Mouse (Mus musculus) cerebellum, adult 9-11 months (tissue): ENCODE results near the gene Cracr2b.

Source experiments
- DNase-seq: peaks from one replicate; pipeline ENCODE4 v3.0.0; 2022

Gene Cracr2b

DNA sequence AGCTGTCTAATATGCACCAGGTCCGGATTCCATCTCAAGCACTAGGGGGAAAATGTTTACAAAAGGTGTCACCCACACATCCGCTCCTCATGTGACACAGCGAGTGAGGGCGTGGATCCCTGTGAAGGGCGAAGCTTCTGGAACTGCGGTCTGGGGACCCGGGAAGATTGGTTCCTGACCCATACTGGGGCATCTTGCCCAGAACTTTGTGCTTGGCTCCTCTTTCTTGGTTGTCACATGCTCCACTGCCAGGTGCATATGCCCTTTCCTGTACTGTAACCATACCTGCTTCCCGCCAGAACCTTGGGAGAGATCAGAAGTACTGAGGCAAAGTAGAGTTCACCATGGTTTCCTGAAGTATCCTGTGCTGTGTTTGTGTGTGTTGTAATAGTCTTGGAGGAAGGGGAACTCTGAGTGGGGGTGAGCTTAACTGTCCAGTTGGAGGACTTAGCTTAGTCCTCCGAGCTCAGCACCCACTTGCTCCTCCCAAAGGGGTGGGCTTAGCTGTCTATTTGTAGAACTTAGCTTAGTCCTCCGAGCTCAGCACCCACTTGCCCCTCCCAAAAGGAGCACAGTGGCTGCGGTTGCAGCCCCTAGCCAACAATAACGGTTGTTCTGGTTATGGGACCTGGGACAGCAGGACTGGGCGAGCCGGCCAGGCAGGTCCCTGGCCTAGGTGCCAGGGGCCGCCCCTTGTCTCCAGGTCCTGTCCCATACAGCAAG, at the start of gene Cracr2b:
Gene Cracr2b (plus strand): TSS at position 704 of the 723 bp plus-strand sequence.
- DNase-seq = peak; percentile 75

DNA sequence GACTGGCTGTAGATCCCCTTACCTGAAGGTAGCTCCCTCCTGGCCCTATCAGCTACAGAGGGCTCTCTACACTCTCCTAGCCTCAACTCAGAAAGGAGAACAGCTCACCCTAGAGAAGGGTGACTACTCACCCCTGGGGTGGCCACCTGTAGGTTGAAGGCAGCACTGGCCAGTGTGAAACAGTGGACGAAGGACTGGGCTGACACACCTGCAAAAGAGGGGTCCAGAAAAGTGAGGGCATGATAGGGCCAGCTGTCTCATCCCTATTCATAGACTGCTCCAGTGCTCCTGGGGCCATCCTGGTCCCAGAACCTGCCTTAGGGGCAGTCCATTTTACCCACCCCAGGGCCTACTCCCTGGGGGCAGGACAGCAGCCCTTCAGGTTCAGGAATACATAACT, 49.2 kb upstream of the Cracr2b start:
- peak; percentile 51 for DNase-seq

DNA sequence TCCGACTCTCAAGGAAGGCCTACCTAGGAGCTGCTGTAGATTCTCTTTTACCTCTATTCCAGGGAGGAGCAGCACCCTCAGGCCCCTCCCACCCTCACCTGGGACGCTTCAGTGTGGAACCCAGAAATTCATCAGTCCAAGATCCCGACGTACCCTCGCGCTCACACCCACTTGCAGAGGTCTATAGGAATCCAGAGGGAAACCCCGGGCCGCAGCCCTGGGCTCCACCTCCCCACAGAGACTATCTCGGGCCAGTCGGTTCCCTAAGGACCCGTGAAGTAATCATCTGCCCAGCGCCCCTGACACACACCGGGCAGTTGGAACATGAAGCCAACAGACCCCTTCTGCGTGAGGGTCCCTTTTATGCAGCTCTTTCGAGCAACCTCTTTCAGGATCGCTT, 47.6 kb upstream of the Cracr2b start:
- peak; percentile 70 for DNase-seq

DNA sequence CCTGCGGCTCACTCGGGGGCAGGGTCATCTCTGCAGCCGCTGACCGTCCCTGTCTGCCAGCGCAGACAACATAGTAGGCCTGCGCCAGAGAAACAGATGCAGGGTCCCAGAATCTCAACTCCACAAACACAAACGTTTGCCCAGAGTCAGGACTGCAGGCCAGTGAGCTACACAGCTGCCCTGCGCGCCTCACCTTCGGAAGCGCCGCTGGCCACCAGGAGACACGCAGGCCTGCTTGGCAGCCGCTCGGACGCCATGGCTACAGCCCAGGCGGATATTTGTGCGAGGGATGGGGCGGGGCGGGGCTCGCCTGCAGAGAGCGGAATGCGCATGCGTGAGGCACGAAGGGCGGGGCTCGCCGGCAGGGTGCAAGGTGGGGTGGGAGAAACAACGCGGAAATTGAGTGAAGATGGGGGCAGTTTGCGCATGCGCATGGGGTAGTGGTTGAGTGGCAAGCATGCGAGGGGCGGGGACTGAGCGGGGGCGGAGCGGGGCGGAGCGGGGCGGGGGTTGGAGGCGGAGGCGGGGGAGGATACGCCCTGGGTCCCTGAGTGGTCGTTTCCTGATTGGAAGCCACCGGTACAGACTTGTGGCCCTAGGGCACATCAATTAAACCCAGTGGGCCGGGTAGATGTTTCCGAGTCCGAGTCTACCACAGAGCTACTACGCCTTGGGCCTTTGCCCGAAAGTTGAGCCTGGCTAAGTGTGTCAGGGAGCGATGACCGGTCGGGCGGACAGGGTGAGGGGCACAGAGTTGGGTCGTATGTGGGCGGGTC, 46.9 kb upstream of the Cracr2b start, which contains the start of gene Gatd1:
Gene Gatd1 (minus strand): TSS at position 328 of the 776 bp plus-strand sequence.
- peak; percentile 98 for DNase-seq

DNA sequence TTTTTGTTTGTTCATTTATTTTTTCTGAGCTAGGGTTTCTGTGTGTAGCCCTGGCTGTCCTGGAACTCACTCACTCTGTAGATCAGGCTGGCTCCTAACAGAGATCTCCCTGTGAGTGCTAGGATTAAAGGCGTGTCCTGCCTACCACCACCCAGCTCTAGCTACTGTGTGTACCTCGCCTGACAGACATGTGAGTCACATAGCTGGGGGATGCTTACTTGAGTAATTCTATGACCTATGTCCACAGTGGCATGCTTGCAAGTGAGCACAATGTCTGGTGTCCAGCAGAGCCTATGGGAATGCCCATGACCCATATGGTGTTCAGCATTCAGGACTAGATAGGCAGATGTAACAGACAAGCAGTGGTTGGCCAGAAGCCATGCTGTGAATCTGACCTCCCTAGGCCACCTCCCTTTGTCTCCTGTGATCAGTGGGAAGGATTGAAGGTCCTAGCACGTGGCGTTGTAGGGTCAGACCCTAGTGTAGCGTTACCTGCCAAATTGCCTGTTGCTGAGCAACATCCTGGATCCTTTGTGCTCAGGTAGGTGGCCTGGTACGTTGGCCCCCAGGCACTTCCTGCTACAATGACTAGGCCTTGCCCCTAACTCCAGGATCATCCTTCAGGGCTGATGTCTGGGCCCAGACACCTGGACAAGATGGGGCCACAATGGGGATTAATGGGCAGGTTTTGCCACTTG, 44.6 kb upstream of the Cracr2b start:
- DNase-seq = peak; percentile 57

DNA sequence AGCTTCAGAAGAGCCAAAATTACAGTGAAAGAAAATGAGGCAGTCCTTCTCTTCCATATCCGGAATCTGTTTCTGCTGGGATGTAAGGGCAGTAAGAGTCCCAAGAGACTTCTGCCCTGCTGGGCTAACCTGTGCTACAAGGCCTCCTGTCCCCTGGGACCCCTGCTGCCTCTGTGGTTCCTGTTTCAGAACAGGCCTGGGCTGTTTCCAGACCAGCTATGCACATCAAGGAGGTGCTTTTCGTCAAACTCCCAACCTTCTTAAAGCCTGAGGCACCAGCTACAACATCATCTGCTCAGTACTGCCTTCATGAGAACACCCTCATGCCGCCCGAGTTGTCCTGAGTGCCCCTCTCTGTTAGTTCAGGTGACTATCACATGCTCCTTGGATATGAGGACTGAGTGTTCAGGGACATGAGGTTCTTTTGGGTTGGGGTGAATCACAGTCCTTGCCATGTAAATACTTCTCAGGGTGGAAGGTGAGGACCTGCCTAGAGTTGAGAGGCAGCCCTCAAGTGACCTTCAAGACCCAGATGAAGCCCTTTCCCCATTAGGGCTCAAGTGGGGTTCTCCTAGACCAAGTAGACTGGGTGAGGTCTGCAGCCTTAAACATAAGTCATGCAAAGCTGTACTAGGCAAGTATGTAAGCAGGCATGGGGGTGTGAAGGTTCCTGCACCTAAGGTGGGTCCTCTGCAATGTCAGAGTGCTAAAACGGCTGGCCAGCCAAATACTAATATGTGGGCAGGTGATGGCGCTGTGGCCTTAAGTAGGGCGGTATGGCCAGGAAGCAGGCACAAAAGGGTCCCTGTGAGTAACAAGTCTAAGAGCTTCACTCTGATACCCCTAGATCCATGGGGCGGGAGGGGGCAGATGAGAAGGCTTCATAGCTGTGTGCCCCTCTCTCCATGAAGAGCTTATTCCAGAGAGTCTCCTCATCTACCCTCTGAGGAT, 42.9 kb upstream of the Cracr2b start:
- DNase-seq = no peak

DNA sequence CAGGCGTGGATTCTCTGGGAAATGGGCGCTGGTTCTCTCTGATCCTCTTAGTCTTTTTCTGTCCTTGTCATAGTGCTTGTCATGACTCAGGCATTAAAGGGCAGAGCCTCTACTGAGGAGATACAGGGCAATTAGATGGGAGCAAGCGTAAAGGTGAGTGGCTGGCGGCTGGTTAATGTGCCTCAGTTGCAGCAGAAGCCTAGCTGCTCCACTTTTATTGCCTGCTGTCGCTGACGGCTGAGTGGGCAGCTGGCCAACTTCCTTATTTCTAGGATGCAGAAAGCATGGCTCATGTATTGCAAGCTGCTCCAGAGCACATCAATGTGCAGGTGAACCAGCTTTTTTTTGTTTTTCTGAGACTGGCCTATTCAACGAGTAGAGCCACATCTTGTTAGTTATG, 41.9 kb upstream of the Cracr2b start:
- DNase-seq = peak; percentile 57

DNA sequence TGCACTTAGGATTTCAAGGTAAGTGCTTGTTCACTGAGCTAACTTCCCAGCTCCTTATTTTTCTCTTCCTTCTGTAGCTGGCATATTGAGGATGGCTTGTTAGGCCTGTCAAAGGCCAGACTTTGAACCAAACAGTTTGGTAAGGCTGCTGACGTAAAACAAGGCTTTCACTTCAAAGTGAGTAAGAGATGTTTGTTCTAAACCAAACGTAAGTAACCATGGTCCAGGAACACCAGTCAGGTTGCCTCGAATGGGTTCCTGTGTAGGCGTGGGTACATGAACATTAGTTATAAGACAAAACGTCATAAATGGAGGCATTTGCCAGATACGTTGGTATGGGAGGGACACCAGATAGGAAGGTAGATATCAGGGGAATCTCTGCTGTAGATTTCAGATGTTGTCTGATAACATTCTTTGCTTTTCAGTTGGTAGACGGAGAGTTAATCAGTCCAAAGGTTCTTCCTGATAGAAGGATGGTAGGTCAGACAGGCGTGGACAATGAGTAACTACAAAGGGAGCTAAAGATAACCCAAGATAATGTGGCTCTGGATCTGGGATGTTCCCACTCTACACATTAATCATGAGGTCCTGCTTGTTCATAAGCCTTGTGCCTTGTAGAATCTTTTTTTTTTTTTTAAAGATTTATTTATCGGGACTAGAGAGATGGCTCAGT, 40.7 kb upstream of the Cracr2b start:
- DNase-seq = no peak

DNA sequence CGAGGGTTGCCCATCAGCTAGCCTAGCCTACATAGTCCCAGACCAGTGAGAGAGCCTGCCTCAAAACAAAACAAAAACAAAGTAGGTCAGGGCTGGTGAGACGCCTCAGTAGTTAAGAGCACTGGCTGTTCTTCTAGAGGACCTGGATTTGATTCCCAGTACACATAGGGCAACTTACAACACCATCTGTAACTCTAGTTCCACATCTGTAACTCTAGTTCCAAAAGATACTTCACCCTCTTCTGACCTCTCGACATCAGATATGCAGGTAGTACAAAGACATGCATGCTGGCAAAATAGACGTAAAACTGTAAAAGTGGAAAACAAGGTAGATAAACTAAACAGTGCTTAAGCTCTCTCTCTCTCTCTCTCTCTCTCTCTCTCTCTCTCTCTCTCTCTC, 37.1 kb upstream of the Cracr2b start:
- no peak for DNase-seq

DNA sequence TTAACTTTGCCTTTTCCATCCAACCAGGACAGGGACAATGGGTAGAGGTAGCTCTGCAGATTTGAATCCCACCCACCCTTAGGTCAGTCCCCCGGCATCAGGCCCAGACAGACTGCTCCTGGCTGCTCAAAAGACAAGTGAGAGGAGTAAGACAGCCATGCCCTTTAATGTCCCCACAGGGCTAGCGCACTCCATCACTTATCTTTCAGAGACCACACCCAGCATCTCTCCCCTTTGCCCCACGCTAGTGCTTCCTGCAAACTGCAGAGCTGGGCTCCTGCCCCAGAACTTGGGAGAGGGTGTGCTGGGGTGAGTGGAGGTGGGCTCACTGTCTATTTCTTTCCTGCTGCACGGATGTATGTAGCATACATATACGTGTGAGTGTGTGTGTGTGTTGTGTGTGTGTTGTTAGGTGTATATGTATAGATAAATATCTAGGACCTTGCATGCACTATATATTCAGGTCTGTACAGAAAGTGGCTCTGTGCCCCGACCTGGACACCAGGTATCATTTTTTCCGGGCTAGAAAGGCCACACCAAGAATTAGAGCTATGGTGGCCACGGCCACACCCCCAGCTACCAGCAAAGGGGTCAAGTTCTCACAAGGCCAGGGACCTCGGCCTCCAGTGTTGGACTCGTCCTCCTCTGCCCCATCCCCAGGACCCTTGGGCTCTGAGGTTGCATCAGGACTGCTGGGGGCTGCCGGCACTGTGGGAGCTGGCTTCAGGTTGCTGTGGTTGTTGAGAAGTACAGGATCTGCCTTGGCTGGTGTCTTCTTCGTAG, 33.8 kb upstream of the Cracr2b start:
- peak; percentile 57 for DNase-seq

DNA sequence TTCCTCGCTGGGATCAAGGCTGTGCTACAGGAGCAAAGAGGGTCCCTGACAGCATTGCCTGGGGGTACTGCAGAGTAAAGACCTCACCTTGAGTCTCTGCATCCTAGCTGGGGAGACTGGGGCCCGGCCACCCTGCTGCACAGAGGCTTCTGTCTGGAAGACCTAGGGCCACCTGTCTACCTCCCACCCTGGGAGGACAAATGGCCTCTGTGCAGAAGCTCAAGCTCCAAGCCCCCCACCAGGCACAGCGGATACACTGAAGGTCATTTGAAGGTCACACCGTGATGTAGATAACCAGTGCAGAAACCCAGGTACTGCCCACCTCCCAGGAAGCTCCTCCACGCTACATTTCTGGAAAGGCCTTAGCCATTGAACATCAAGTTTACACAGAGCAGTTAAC, 32.2 kb upstream of the Cracr2b start:
- DNase-seq = peak; percentile 70

DNA sequence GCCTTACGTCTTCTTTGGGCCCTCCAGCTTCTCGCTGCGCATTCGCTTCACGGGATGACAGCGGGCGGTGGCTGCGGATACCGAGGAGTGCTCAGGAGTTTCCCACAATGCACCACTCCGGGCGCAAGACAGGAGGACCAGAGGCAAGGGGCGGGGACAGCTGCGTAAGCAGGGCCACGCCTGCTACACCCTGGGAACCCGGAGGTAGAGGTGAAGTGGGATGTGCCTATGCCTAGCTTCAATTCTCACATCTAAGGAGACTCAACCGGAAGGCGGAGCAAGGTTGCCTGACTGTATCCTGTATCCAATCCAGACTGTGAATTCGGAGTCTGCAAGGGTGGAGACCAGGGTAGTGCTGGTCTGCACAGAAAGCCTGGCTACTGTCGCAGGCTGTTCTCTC, 31.6 kb upstream of the Cracr2b start, which contains the start of gene Cend1:
Gene Cend1 (minus strand): TSS at position 182 of the 400 bp plus-strand sequence.
- peak; percentile 96 for DNase-seq

DNA sequence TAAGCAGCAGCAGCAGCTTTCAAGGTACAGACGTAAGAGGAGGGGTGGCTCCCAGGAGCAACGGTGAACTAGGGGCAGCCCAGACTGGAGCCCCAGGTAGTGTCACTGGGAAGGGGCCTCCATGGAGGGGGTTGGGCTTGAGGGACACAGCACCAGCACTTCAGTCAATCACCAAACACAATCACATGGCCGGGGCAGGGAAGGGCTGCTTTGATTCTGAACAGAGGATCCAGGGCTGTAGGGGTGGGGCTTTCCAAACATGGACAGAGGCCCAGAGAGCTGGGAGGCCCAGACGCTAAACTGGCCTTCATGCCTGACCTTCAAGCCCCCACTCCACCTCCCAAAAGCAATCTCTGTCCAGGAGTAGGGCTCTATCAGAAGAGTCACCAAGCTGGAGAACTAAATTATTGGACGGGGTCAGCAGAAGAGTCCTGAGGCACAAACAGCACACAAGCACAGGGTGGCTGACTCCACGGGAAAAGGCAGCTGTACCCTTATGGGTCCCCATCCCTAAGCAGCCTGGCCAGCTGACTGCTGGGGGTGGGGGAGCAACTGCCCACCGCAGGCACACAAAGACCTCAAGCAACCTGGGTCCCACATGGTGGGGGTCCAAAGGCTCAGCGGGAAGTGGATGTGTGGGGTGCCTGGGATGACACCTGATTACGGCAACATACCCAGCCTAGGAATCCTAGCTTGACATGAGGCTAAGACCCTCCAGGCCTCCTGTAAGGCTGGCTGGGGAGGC, 30.9 kb upstream of the Cracr2b start:
- DNase-seq = peak; percentile 77

DNA sequence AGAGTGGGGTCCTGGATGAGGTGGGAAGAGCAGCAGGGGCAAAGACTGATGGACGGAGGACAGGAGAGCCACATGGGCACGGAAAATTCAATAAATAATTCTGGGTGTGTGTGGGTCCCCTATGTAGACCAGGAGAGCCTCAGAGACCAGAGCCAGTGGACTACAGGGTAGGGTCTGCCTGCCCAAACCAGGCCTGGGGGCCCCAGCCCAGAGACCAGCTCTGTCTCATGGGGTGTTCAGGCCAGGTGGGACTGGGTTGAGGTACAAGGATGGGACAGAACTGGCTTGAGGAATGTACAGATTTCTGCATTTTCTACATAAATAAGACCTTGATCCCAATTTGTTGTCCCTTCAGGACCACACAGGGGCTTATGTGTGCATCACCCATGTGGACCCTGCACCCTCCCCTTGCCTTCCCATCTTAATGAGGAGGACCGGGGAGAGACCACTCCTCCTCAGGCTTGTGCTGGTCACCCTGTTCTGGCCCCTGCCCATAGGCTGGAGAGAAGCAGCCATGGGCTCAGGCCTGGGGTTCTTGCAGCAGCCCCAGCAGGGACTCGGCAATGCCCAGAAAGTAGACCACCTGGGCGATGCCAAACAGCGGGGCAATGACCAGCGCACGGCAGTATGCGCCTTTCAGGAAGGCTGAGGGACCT, 30.2 kb upstream of the Cracr2b start:
- DNase-seq = peak; percentile 71

DNA sequence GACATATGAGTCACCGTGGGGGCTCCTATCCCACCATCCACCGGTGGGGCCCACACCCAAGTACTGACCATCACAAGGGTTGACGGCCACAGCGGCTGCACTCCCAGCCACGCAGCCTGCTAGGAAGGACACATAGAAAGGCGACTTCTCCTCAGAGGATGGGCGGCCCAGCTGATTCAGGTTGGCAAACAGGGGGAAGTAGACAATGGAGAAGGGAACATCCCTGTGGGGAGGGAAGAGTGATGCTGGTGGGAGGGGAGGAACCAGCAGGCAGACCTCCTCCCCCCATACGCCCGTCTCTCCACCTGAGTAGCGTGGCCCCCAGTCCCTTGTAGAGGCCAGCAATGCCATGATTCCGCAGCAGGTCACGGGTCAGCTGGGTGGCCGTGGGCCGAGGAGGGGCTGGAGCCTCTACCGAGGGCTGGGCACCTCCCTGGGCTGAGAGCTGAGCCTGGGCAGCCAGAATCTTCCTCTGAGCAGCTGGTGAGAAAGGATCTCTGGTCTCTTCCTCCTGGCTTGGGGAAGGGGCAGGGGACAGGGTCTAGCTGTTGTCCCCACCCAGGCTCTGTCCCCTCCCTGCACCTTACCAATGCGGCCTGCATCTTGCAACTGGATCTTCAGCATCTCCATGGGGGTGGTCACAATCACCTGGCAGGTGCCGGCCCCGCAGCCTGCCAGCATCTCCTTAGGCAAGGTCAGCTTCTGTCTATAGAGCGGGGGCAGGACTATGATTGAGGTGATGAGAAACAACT, 29.3 kb upstream of the Cracr2b start:
- DNase-seq = no peak

DNA sequence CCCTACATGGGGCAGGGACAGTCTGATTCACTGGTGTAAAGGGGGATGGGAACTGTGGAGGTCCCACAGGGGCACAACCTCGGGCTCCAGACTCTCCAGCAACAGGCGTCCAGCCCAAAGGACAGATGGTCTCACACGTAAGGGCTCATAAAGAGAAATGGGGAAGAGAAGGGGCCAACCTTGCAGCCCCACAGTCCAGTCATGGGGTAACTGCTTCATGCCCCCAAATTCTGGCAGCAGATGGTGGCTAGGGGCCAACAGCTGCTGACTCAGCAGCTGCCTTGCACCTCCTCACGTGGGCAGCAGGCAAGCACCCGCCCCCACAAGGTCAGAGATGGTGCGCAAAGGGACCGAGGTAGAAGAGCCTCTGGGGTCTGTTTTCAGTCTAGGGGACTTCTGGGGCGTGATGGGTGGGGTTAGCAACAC, 28.7 kb upstream of the Cracr2b start:
- DNase-seq = peak; percentile 86

DNA sequence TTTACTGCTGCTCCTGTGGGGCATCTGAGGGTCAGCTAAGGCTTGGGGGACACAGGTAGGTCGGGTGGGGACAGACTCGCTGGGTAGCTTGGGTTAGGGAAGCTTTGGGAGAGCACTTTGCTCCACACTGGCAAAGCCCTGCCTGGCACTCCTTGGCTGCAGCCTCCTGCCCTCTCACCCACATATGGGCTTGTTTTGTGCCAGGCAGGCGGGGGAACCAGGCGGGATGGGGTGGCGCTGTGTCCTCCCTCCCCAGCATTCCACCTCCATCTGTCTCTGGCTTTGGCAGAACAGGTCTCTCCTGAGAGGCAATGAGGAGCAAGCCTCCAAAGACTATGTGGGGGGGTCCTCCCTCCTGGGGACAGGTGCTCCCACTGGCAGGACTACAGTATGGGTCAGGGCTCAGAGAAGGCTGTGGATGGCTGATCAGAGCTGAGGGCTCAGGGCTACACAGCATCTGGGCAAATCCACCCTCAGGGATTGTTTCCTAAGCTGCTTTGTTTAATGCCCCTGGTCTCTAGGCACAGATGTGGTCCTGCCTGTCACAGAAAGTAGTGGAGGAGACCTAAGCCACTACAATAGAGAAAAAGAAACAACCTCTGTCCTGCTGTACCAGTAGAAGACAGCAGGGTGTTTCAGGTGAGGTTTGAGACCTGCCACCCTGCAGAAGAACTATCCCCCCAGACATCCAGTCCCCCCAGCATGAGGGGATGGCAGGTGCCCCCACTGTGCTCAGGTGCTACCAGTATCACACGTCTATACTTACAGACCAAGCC, 28.0 kb upstream of the Cracr2b start:
- DNase-seq = peak; percentile 98
